Mouse (Mus musculus) stomach, postnatal 0 days (tissue): Measurements from ENCODE around the gene Fam172a. TPM values are rescaled to one million over a fixed set of nuclear protein-coding genes. Genes with fewer than 3 reads are reported as not detected.

ENCODE experiments used
- ATAC-seq: fragments of 200-750 bp; cut with Nextera tagmentation; 2 replicates; pipeline ENCODE4 v1.8.0; 2017; ENCODE audit not compliant: low FRiP score, low TSS enrichment
- DNase-seq: peaks from one replicate; pipeline ENCODE4 v3.0.0-alpha.2; 2016; ENCODE audit warnings: low spot score
- H3K27ac ChIP-seq: fragments of 300-500 bp; sonication (generic); replicated peaks from 2 replicates; pipeline ENCODE4 v1.5.1; 2014; ENCODE audit warnings: mild to moderate bottlenecking, control low read depth
- H3K27me3 ChIP-seq: fragments of 300-500 bp; sonication (generic); 2 replicates; pipeline ENCODE4 v1.6.1; 2014; ENCODE audit warnings: low read length; ENCODE audit not compliant: control insufficient read depth, insufficient read depth
- H3K36me3 ChIP-seq: fragments of 300-500 bp; sonication (generic); 2 replicates; pipeline ENCODE4 v1.6.1; 2014; ENCODE audit warnings: low read length, mixed read lengths; ENCODE audit not compliant: control insufficient read depth, insufficient read depth
- H3K4me1 ChIP-seq: fragments of 300-500 bp; sonication (generic); replicated peaks from 2 replicates; pipeline ENCODE4 v1.6.1; 2014; ENCODE audit warnings: antibody characterized with exemption; ENCODE audit not compliant: control insufficient read depth, insufficient read depth
- H3K4me2 ChIP-seq: fragments of 300-500 bp; sonication (generic); replicated peaks from 2 replicates; pipeline ENCODE4 v1.6.1; 2014; ENCODE audit warnings: low read depth, mild to moderate bottlenecking, control low read depth, moderate library complexity
- H3K4me3 ChIP-seq: fragments of 300-500 bp; sonication (generic); 2 replicates; pipeline ENCODE4 v1.5.1; 2014; ENCODE audit warnings: low read depth, low read length, control low read depth
- H3K9ac ChIP-seq: fragments of 300-500 bp; sonication (generic); 2 replicates; pipeline ENCODE4 v1.6.1; 2014; ENCODE audit warnings: mild to moderate bottlenecking, low read length, control low read depth, mixed read lengths
- H3K9me3 ChIP-seq: fragments of 300-500 bp; sonication (generic); 2 replicates; pipeline ENCODE4 v1.6.1; 2016; ENCODE audit warnings: low read length; ENCODE audit not compliant: control insufficient read depth
- CTCF ChIP-seq: IDR thresholded peaks from 2 replicates; pipeline ENCODE4 v1.5.1; 2016; ENCODE audit warnings: antibody characterized with exemption, low read depth, mild to moderate bottlenecking, moderate library complexity
- EP300 ChIP-seq: optimal IDR thresholded peaks from 2 replicates; pipeline ENCODE3; 2016; ENCODE audit warnings: antibody characterized with exemption
- WGBS: fragments of 180-500 bp; shearing (Covaris S2); extraction: QIAGEN DNeasy Blood & Tissue Kit; methylation state at CpG from one replicate; pipeline ENCODE4 v1.1.7; 2014; 5-methylcytosine and 5-hydroxymethylcytosine counted together
- polyA plus RNA-seq: library from polyadenylated mRNA; unstranded; fragments of >200 nt; fragmentation: Nextera tagmentation; extraction: Ambion mirVana; gene quantifications from 2 replicates; pipeline ENCODE4 v1.2.1, GENCODE M21; 2015

Gene Fam172a
- polyA plus RNA-seq, 1 experiment from 2014 or later: 19.8 TPM

DNA sequence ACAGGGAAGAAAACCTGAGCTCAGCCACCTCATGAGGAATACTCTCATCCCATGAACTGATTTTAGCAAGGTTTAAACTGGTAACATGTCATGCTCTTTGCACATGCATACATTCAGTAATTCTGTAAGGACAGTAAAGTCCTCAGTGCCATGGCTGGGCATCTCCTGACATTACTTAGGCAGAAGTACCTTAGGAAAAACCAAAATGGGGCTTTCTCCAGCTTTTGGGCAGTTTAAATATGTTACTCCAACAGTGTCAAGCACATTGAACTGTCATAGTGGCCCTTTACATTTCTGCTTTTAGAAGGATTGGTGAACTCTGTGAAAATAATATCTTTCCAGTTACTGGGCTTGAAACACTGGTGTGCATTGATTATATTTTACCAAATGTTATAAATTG, 463.1 kb downstream of the Fam172a start:
- H3K9me3 ChIP-seq: no peaks in the 10 kb centered on the region
- TF ChIP-seq CTCF: no peak
- TF ChIP-seq EP300: no peak
- H3K4me1 ChIP-seq: no peaks in the 10 kb centered on the region
- no peaks in the 10 kb centered on the region; the same call in 1 of the 2 replicates for H3K27me3 ChIP-seq
- DNase-seq: no peak
- no peak overlapping the region for H3K9ac ChIP-seq
- H3K36me3 ChIP-seq: no peaks in the 10 kb centered on the region
- no peak for ATAC-seq
- no peak overlapping the region for H3K4me3 ChIP-seq
- no peak overlapping the region for H3K27ac ChIP-seq
- no peak overlapping the region for H3K4me2 ChIP-seq

DNA sequence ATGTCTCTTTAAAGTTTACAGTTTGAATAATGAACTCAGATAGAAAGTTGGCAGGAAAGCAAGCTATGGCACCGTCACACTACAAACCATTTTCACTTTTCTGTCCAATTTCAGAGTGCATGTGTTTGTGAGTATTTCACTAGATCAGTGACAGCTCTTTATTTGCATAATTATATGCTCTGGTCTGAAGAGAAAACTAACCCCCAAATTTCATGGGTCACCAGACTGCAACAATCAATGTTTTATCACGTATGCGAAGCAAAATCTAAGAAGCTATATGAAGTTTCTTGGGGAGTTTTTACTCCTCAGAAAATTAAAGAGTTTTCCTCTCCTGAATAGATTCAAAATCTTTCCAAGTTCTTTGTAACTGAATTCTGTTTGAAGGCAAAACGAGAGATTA, 466.3 kb downstream of the Fam172a start:
- DNase-seq (no peak), ATAC-seq (no peak)
- H3K36me3 ChIP-seq: no peaks in the 10 kb centered on the region
- no peak overlapping the region for H3K4me3 ChIP-seq
- TF ChIP-seq EP300 (no peak), CTCF (no peak)
- no peaks in the 10 kb centered on the region for H3K9me3 ChIP-seq
- no peaks in the 10 kb centered on the region; the same call in none of the 2 replicates for H3K27me3 ChIP-seq
- no peak overlapping the region for H3K4me2 ChIP-seq
- H3K9ac ChIP-seq: no peak overlapping the region
- H3K27ac ChIP-seq: no peak overlapping the region
- H3K4me1 ChIP-seq: no peaks in the 10 kb centered on the region
- 64% methylated on average over 4 of the region's 4 CpGs for WGBS

DNA sequence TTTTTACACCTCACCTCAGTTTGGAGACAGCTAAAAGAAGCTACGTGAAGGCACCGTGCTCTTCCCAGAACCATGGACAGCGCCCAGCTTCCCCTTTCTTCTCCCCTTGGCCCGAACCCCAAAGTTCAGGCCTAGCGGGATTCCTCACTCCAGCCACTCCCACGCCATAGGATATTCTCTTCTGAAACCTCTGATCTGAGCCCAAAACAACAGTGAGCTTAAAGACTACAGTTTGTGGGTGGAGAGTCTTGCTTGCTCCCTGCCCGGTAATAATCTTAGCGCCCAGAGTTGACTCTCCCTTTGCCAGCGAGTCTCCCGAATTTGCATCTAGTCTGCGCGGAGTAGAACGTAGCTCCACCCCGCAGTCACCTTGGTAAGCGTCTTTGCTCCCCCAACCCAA, 469.5 kb downstream of the Fam172a start:
- no peaks in the 10 kb centered on the region; the same call in none of the 2 replicates for H3K27me3 ChIP-seq
- H3K27ac ChIP-seq: no peak overlapping the region
- H3K9me3 ChIP-seq: no peaks in the 10 kb centered on the region
- TF ChIP-seq EP300: no peak
- no peak for TF ChIP-seq CTCF
- H3K4me3 ChIP-seq: no peak overlapping the region
- DNase-seq: peak; percentile 46
- no peak for ATAC-seq
- H3K36me3 ChIP-seq: no peaks in the 10 kb centered on the region
- H3K9ac ChIP-seq: no peak overlapping the region
- H3K4me1 ChIP-seq: no peaks in the 10 kb centered on the region
- WGBS: 5% methylated on average over 15 of the region's 15 CpGs
- no peak overlapping the region for H3K4me2 ChIP-seq

DNA sequence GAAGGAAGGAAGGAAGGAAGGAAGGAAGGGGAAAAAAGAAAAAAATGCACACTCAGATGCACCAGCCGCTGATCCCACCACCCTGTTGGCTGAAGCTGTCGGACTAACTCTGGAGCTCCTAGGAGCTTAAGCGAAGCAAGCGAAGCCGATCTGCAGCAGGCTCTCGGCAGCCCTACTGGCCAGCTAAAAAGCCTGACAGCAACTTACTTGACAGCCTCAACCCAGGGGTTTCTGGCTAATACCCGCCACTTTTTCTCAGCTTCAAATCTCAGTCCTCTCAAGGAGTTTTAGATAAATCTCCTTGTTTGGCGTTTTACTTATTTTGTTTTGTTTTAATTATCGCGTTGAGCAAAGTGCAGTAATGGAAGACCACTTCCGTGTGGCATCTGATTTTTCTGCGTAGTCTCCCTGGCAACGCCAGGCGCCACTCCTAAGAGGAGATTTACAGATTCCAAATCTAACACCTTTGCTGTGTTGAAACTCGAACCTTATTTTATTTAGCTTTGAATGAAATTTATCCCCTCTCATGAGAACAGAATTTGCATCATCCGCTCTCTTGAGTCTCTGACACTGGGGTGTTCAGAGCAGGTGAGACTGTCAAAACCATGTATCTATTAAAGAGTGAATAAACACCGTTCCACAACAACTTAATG, 470.3 kb downstream of the Fam172a start:
- ATAC-seq (no peak), DNase-seq (no peak)
- no peaks in the 10 kb centered on the region; the same call in none of the 2 replicates for H3K27me3 ChIP-seq

GRCm38 (mm10) chr13:78172861-78173260, 471.0 kb downstream of the Fam172a start:
- Histone ChIP-seq H3K9me3 (no peaks in the 10 kb centered on the region), H3K9ac (no peak overlapping the region), H3K27ac (no peak overlapping the region), H3K4me3 (no peak overlapping the region), H3K4me2 (no peak overlapping the region), H3K36me3 (no peaks in the 10 kb centered on the region), H3K4me1 (no peaks in the 10 kb centered on the region), H3K27me3 (no peaks in the 10 kb centered on the region; the same call in none of the 2 replicates)
- TF ChIP-seq EP300 (no peak), CTCF (no peak)
- ATAC-seq (no peak), DNase-seq (no peak)
- WGBS: 23% methylated on average over 3 of the region's 3 CpGs

More for the DNA sequence above, 470.3 kb downstream of the Fam172a start:
- no peak overlapping the region for H3K4me3 ChIP-seq
- H3K9ac ChIP-seq: no peak overlapping the region
- no peak overlapping the region for H3K27ac ChIP-seq
- 13% methylated on average over 17 of the region's 17 CpGs for WGBS
- H3K4me2 ChIP-seq: no peak overlapping the region
- H3K4me1 ChIP-seq: no peaks in the 10 kb centered on the region
- TF ChIP-seq EP300 (no peak), CTCF (no peak)
- H3K9me3 ChIP-seq: no peaks in the 10 kb centered on the region
- H3K36me3 ChIP-seq: no peaks in the 10 kb centered on the region

DNA sequence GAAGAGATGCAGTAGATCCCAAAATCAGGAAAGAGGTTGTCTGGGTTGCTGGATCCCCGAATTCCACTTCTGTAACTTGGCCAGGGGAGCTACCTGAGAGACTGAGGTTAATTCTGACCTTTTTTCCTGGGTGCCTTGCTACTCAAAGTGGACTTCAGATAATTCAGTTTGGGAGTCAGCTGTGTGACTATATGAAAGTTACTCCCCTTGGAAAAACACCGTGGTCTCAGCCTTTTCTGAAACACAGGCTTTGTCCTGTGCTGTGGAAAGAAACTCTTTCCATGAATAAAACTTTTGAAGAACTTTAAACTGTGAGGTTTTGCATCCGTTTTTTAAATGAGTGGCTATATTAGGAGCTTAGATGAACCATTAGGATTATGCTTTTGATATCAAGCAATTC, 472.4 kb downstream of the Fam172a start:
- H3K4me2 ChIP-seq: no peak overlapping the region

More for the DNA sequence above, 472.4 kb downstream of the Fam172a start:
- no peaks in the 10 kb centered on the region for H3K36me3 ChIP-seq
- H3K9ac ChIP-seq: no peak overlapping the region
- ATAC-seq (no peak), DNase-seq (no peak)
- no peaks in the 10 kb centered on the region for H3K9me3 ChIP-seq
- WGBS: 40% methylated on average over 3 of the region's 3 CpGs
- H3K27me3 ChIP-seq: no peaks in the 10 kb centered on the region; the same call in none of the 2 replicates
- no peak overlapping the region for H3K27ac ChIP-seq
- H3K4me3 ChIP-seq: no peak overlapping the region
- H3K4me1 ChIP-seq: no peaks in the 10 kb centered on the region
- no peak for TF ChIP-seq CTCF
- TF ChIP-seq EP300: no peak
